Mouse (Mus musculus) CH12.LX (cell line): ENCODE measurements at regions not wholly inside any gene's neighbourhood (a gene's known extent, or its start where the extent isn't known, plus 50 kb on each side); places are given as distances from the start of the nearest gene placed in this dataset.

Source experiments
- DNase-seq: peaks from one replicate; pipeline ENCODE4 v3.0.0-alpha.2; 2013; ENCODE audit errors: extremely low read depth
- H3K27ac ChIP-seq: 2 replicates; pipeline ENCODE4 v1.5.1; 2012; ENCODE audit warnings: low read depth, mild to moderate bottlenecking, control low read depth, moderate library complexity; ENCODE audit not compliant: insufficient read depth
- H3K27me3 ChIP-seq: replicated peaks from 2 replicates; pipeline ENCODE3; 2012; ENCODE audit warnings: inconsistent platforms
- H3K36me3 ChIP-seq, 2 experiments: replicated peaks in 1 of 2; 2 replicates each; pipeline versions ENCODE3 to v1.6.1; 2012; ENCODE audit warnings: inconsistent platforms in 1 of 2, low read length in 1 of 2, mild to moderate bottlenecking in 1 of 2, mixed read lengths in 1 of 2, moderate library complexity in 1 of 2; ENCODE audit not compliant: control insufficient read depth in 1 of 2, insufficient read depth in 1 of 2
- H3K4me1 ChIP-seq, 2 experiments: 2 replicates each; pipeline ENCODE4 v1.6.1; 2012; ENCODE audit warnings: inconsistent platforms in 1 of 2, moderate library complexity in 1 of 2; ENCODE audit not compliant: insufficient read depth in 2 of 2, control insufficient read depth in 1 of 2
- H3K4me2 ChIP-seq: 2 replicates; pipeline ENCODE4 v1.6.1; 2012; ENCODE audit warnings: low read depth, mild to moderate bottlenecking, control low read depth; ENCODE audit not compliant: poor library complexity, insufficient read depth, severe bottlenecking
- H3K4me3 ChIP-seq, 3 experiments: fragments of 150-350 bp in 1 of 3; sonication (generic) in 1 of 3; replicated peaks in 1 of 3; 2 replicates each; pipeline versions ENCODE3 to v1.5.1; 2011 to 2012; ENCODE audit warnings: low read depth in 2 of 3, low read length in 2 of 3, mild to moderate bottlenecking in 2 of 3, moderate library complexity in 2 of 3, control low read depth in 1 of 3, improper control_type of control experiment in 1 of 3, inconsistent platforms in 1 of 3, mixed read lengths in 1 of 3; ENCODE audit not compliant: poor library complexity in 1 of 3
- H3K79me2 ChIP-seq: replicated peaks from 2 replicates; pipeline ENCODE4 v1.6.1; 2012; ENCODE audit warnings: mild to moderate bottlenecking, moderate library complexity; ENCODE audit not compliant: control insufficient read depth, poor library complexity, insufficient read depth, severe bottlenecking; ENCODE audit errors: extremely low read depth
- H3K9ac ChIP-seq: 2 replicates; pipeline ENCODE4 v1.6.1; 2012; ENCODE audit warnings: low read depth, mild to moderate bottlenecking, control low read depth, moderate library complexity; ENCODE audit not compliant: insufficient read depth
- H3K9me3 ChIP-seq: replicated peaks from 2 replicates; pipeline ENCODE3; 2012; ENCODE audit warnings: low read length, inconsistent platforms, mixed read lengths
- CHD1 ChIP-seq: IDR thresholded peaks from 2 replicates; pipeline ENCODE4 v1.6.1; 2012; ENCODE audit warnings: low read depth, low read length, improper control_type of control experiment, inconsistent platforms
- CHD2 ChIP-seq: IDR thresholded peaks from 2 replicates; pipeline ENCODE4 v1.6.1; 2011; ENCODE audit warnings: low read length, improper control_type of control experiment
- E2F4 ChIP-seq: IDR thresholded peaks from 2 replicates; pipeline ENCODE4 v1.6.1; 2011; ENCODE audit warnings: low read depth, low read length, improper control_type of control experiment; ENCODE audit not compliant: insufficient replicate concordance
- HCFC1 ChIP-seq: IDR thresholded peaks from 2 replicates; pipeline ENCODE4 v1.6.1; 2012; ENCODE audit warnings: low read depth, mild to moderate bottlenecking, inconsistent platforms, low read length, improper control_type of control experiment
- JUND ChIP-seq: conservative IDR thresholded peaks from 2 replicates; pipeline ENCODE4 v1.6.1; 2011; ENCODE audit warnings: low read depth, low read length, improper control_type of control experiment
- MEF2A ChIP-seq: IDR thresholded peaks from 2 replicates; pipeline ENCODE4 v1.6.1; 2014; ENCODE audit warnings: low read depth, mild to moderate bottlenecking, inconsistent platforms, low read length, improper control_type of control experiment, borderline replicate concordance
- NELFE ChIP-seq: IDR thresholded peaks from 2 replicates; pipeline ENCODE4 v1.6.1; 2011; ENCODE audit warnings: low read depth, low read length, improper control_type of control experiment
- PAX5 ChIP-seq: IDR thresholded peaks from 2 replicates; pipeline ENCODE4 v1.6.1; 2012; ENCODE audit warnings: low read length, inconsistent platforms, mixed read lengths
- POLR2A ChIP-seq: IDR thresholded peaks from 2 replicates; pipeline ENCODE4 v1.6.1; 2011; ENCODE audit warnings: low read depth, mild to moderate bottlenecking, improper control_type of control experiment, low read length
- RCOR1 ChIP-seq: conservative IDR thresholded peaks from 2 replicates; pipeline ENCODE4 v1.6.1; 2012; ENCODE audit warnings: low read depth, mild to moderate bottlenecking, inconsistent platforms, low read length, improper control_type of control experiment
- UBTF ChIP-seq: IDR thresholded peaks from 2 replicates; pipeline ENCODE4 v1.6.1; 2012; ENCODE audit warnings: low read depth, mild to moderate bottlenecking, inconsistent platforms, low read length, improper control_type of control experiment, moderate library complexity
- USF2 ChIP-seq: conservative IDR thresholded peaks from 2 replicates; pipeline ENCODE4 v1.6.1; 2011; ENCODE audit warnings: low read depth, low read length, improper control_type of control experiment
- ZKSCAN1 ChIP-seq: IDR thresholded peaks from 2 replicates; pipeline ENCODE4 v1.6.1; 2012; ENCODE audit warnings: low read depth, inconsistent platforms, low read length, improper control_type of control experiment, borderline replicate concordance
- ZMIZ1 ChIP-seq: IDR thresholded peaks from 2 replicates; pipeline ENCODE4 v1.6.1; 2012; ENCODE audit warnings: low read depth, mild to moderate bottlenecking, inconsistent platforms, low read length, improper control_type of control experiment
- dilution Hi-C: fragments of 300-500 bp; cut with MboI; formaldehyde crosslinking; loops from 2 replicates; pipeline ENCODE4 v1.14.3; 2020; ENCODE audit warnings: low sequenced_read_pairs; ENCODE audit not compliant: extremely low pct_unique_long_range_greater_than_20kb, extremely low pct_ligation_motif_present
- in situ Hi-C: fragments of 300-500 bp; cut with MboI; formaldehyde crosslinking; loops from 3 replicates; pipeline ENCODE4 v1.14.3; 2019; ENCODE audit warnings: low sequenced_read_pairs, low pct_ligation_motif_present, low pct_unique_long_range_greater_than_20kb, mixed read lengths

GRCm38 (mm10) chr11:21007222-21007621, 83.9 kb upstream of the Peli1 start:
- H3K79me2 ChIP-seq, result no peaks in the 10 kb centered on the region
- in situ Hi-C loops (no loop called here), dilution Hi-C loops (no loop called here)
- no peaks in the 10 kb centered on the region for H3K36me3 ChIP-seq
- H3K9ac ChIP-seq, result no peak overlapping the region
- H3K4me1 ChIP-seq, result peaks cover 0 to 13% of the 10 kb centered on the region in 2 experiments; a peak in 2 of 4 replicates
- no peaks in the 10 kb centered on the region for H3K27me3 ChIP-seq
- no peak overlapping the region for H3K27ac ChIP-seq
- TF ChIP-seq NELFE, result no peak
- DNase-seq, result no peak
- no peaks in the 10 kb centered on the region for H3K9me3 ChIP-seq
- H3K4me2 ChIP-seq, result no peak overlapping the region
- H3K4me3 ChIP-seq, result no peak overlapping the region

GRCm38 (mm10) chr11:21009505-21009904, 81.6 kb upstream of the Peli1 start:
- peaks cover 0 to 7% of the 10 kb centered on the region in 2 experiments; a peak in 2 of 4 replicates for H3K4me1 ChIP-seq
- H3K79me2 ChIP-seq, result no peaks in the 10 kb centered on the region
- TF ChIP-seq JUND (no peak), CHD1 (no peak), HCFC1 (no peak), ZMIZ1 (no peak), E2F4 (no peak), RCOR1 (no peak), POLR2A (no peak), CHD2 (no peak)
- no peaks in the 10 kb centered on the region for H3K9me3 ChIP-seq
- H3K27ac ChIP-seq, result no peak overlapping the region
- H3K4me2 ChIP-seq, result no peak overlapping the region
- dilution Hi-C loops, result no loop called here
- H3K36me3 ChIP-seq, result no peaks in the 10 kb centered on the region
- no peak overlapping the region for H3K4me3 ChIP-seq
- H3K9ac ChIP-seq, result no peak overlapping the region
- H3K27me3 ChIP-seq, result no peaks in the 10 kb centered on the region
- no peak for DNase-seq
- in situ Hi-C loops, result no loop called here

DNA sequence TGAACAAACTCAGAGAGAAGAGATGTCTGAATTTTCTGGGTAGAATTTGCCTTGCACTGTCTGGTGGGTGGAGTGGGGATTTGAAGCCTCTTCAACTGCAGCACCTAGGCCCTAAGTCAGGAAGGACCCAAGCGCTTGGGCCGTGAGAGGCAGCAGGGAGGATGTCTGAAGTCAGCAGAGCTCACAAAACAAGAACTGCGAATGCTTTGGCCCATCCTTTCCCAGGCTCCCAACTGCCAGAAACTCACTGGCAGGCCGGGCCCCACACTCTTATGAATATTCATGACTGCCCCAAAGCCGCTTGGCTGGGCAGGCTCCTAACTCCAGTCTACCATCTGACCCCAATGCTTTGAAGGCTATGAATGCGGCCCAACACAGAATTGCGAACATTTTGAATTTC, 80.2 kb upstream of the Peli1 start:
- Histone ChIP-seq H3K4me1 (peaks cover 0 to 14% of the 10 kb centered on the region in 2 experiments; a peak in 2 of 4 replicates), H3K27ac (no peak overlapping the region), H3K9me3 (no peaks in the 10 kb centered on the region), H3K4me2 (no peak overlapping the region), H3K79me2 (no peaks in the 10 kb centered on the region), H3K27me3 (no peaks in the 10 kb centered on the region), H3K9ac (no peak overlapping the region), H3K36me3 (no peaks in the 10 kb centered on the region), H3K4me3 (no peak overlapping the region)
- no peak for TF ChIP-seq ZKSCAN1
- no peak for TF ChIP-seq PAX5
- no peak for TF ChIP-seq USF2
- TF ChIP-seq UBTF, result no peak
- TF ChIP-seq MEF2A, result no peak
- DNase-seq, result no peak
- in situ Hi-C loops (no loop called here), dilution Hi-C loops (no loop called here)
